Mouse (Mus musculus): ENCODE data around the gene Btbd10. TPM values are rescaled to one million over a fixed set of nuclear protein-coding genes. Genes with fewer than 3 reads are reported as not detected.
A peak's percentile ranks its signal among the peaks of the same experiment; 100 is the strongest.

Btbd10 gene
- polyA plus RNA-seq (2015; fragmentation: Nextera tagmentation; extraction: Ambion mirVana): 4.6 and 5.2 TPM in 2 replicates

- Histone ChIP-seq H3K36me3 (replicated peaks; ENCODE audit: insufficient read depth, low read length) (no peaks in the 10 kb centered on the region), H3K9me3 (ENCODE audit: low read length) (no peaks in the 10 kb centered on the region), H3K27ac (ENCODE audit: low read depth) (peak within 1 kb of the TSS; percentile 86), H3K4me2 (ENCODE audit: low read depth, low read length) (peak within 1 kb of the TSS; percentile 97), H3K4me3 (ENCODE audit: low read depth, low read length) (peak within 1 kb of the TSS; percentile 69), H3K4me1 (ENCODE audit: insufficient read depth) (peaks cover 3% of the 10 kb centered on the region; the same call in 1 of the 2 replicates), H3K27me3 (ENCODE audit: insufficient read depth, low read length) (no peaks in the 10 kb centered on the region), H3K9ac (replicated peaks) (peak within 1 kb of the TSS; percentile 85)
- TF ChIP-seq EP300 (IDR thresholded peaks at IDR 0.05; ENCODE audit: low read depth) (peak; percentile 86), CTCF (IDR thresholded peaks at IDR 0.05; ENCODE audit: low read depth) (peak; percentile 9; the same call in 1 of the 2 replicates)
- WGBS (ENCODE audit: insufficient replicate concordance): 0% methylated on average over 64 of the region's 64 CpGs
- DNase-seq (peak; percentile 99), ATAC-seq (peak; percentile 98)
These were observed at the start of gene Btbd10 for GRCm38 (mm10) chr7:113368746-113369619. Btbd10 (minus strand) TSS chr7:113369392.

GRCm38 (mm10) chr7:113416536-113416935 is 47.3 kb upstream of the Btbd10 start:
- H3K27me3 ChIP-seq (ENCODE audit: insufficient read depth, low read length): no peaks in the 10 kb centered on the region
- H3K4me1 ChIP-seq (ENCODE audit: insufficient read depth): no peaks in the 10 kb centered on the region
- H3K4me3 ChIP-seq (ENCODE audit: low read depth, low read length): no peak overlapping the region
- DNase-seq: no peak
- H3K9me3 ChIP-seq (ENCODE audit: low read length): no peaks in the 10 kb centered on the region
- no peak overlapping the region for H3K27ac ChIP-seq (ENCODE audit: low read depth)
- TF ChIP-seq CTCF (IDR thresholded peaks at IDR 0.05; ENCODE audit: low read depth) (no peak), EP300 (IDR thresholded peaks at IDR 0.05; ENCODE audit: low read depth) (no peak)
- no peak for ATAC-seq
- no peaks in the 10 kb centered on the region for H3K36me3 ChIP-seq (replicated peaks; ENCODE audit: insufficient read depth, low read length)
- no peak overlapping the region for H3K9ac ChIP-seq (replicated peaks)
- H3K4me2 ChIP-seq (ENCODE audit: low read depth, low read length): no peak overlapping the region
- WGBS (ENCODE audit: insufficient replicate concordance): 94% methylated on average over 1 of the region's 1 CpGs

GRCm38 (mm10) chr7:113415256-113415655 is 46.1 kb upstream of the Btbd10 start:
- Histone ChIP-seq H3K36me3 (replicated peaks; ENCODE audit: insufficient read depth, low read length) (no peaks in the 10 kb centered on the region), H3K9me3 (ENCODE audit: low read length) (no peaks in the 10 kb centered on the region), H3K4me3 (ENCODE audit: low read depth, low read length) (no peak overlapping the region), H3K27me3 (ENCODE audit: insufficient read depth, low read length) (no peaks in the 10 kb centered on the region), H3K9ac (replicated peaks) (no peak overlapping the region), H3K4me2 (ENCODE audit: low read depth, low read length) (no peak overlapping the region), H3K27ac (ENCODE audit: low read depth) (no peak overlapping the region), H3K4me1 (ENCODE audit: insufficient read depth) (no peaks in the 10 kb centered on the region)
- WGBS (ENCODE audit: insufficient replicate concordance): 85% methylated on average over 3 of the region's 3 CpGs
- ATAC-seq: no peak
- TF ChIP-seq EP300 (IDR thresholded peaks at IDR 0.05; ENCODE audit: low read depth) (no peak), CTCF (IDR thresholded peaks at IDR 0.05; ENCODE audit: low read depth) (no peak)
- no peak for DNase-seq

- DNase-seq: no peak
- ATAC-seq: no peak
- Histone ChIP-seq H3K9me3 (ENCODE audit: low read length) (no peaks in the 10 kb centered on the region), H3K36me3 (replicated peaks; ENCODE audit: insufficient read depth, low read length) (no peaks in the 10 kb centered on the region), H3K4me1 (ENCODE audit: insufficient read depth) (no peaks in the 10 kb centered on the region), H3K9ac (replicated peaks) (no peak overlapping the region), H3K4me2 (ENCODE audit: low read depth, low read length) (no peak overlapping the region), H3K27ac (ENCODE audit: low read depth) (no peak overlapping the region), H3K27me3 (ENCODE audit: insufficient read depth, low read length) (no peaks in the 10 kb centered on the region), H3K4me3 (ENCODE audit: low read depth, low read length) (no peak overlapping the region)
- WGBS (ENCODE audit: insufficient replicate concordance): 42% methylated on average over 5 of the region's 5 CpGs
- TF ChIP-seq EP300 (IDR thresholded peaks at IDR 0.05; ENCODE audit: low read depth) (no peak), CTCF (IDR thresholded peaks at IDR 0.05; ENCODE audit: low read depth) (peak; percentile 42)
These were observed 39.5 kb upstream of the Btbd10 start for GRCm38 (mm10) chr7:113408712-113409111.

GRCm38 (mm10) chr7:113398083-113398482 is 28.9 kb upstream of the Btbd10 start:
- H3K27ac ChIP-seq (ENCODE audit: low read depth): no peak overlapping the region
- H3K4me3 ChIP-seq (ENCODE audit: low read depth, low read length): no peak overlapping the region
- H3K9ac ChIP-seq (replicated peaks): no peak overlapping the region
- TF ChIP-seq EP300 (IDR thresholded peaks at IDR 0.05; ENCODE audit: low read depth) (no peak), CTCF (IDR thresholded peaks at IDR 0.05; ENCODE audit: low read depth) (no peak)
- no peak overlapping the region for H3K4me2 ChIP-seq (ENCODE audit: low read depth, low read length)
- no peaks in the 10 kb centered on the region for H3K27me3 ChIP-seq (ENCODE audit: insufficient read depth, low read length)
- no peak for DNase-seq
- H3K36me3 ChIP-seq (replicated peaks; ENCODE audit: insufficient read depth, low read length): no peaks in the 10 kb centered on the region
- no peak for ATAC-seq
- no peaks in the 10 kb centered on the region for H3K4me1 ChIP-seq (ENCODE audit: insufficient read depth)
- no peaks in the 10 kb centered on the region for H3K9me3 ChIP-seq (ENCODE audit: low read length)

GRCm38 (mm10) chr7:113396661-113397060 is 27.5 kb upstream of the Btbd10 start:
- no peak for ATAC-seq
- Histone ChIP-seq H3K4me3 (ENCODE audit: low read depth, low read length) (no peak overlapping the region), H3K27me3 (ENCODE audit: insufficient read depth, low read length) (no peaks in the 10 kb centered on the region), H3K9me3 (ENCODE audit: low read length) (no peaks in the 10 kb centered on the region), H3K4me1 (ENCODE audit: insufficient read depth) (no peaks in the 10 kb centered on the region), H3K27ac (ENCODE audit: low read depth) (no peak overlapping the region), H3K9ac (replicated peaks) (no peak overlapping the region), H3K36me3 (replicated peaks; ENCODE audit: insufficient read depth, low read length) (no peaks in the 10 kb centered on the region), H3K4me2 (ENCODE audit: low read depth, low read length) (no peak overlapping the region)
- WGBS (ENCODE audit: insufficient replicate concordance): 72% methylated on average over 4 of the region's 4 CpGs
- DNase-seq: no peak
- TF ChIP-seq EP300 (IDR thresholded peaks at IDR 0.05; ENCODE audit: low read depth) (no peak), CTCF (IDR thresholded peaks at IDR 0.05; ENCODE audit: low read depth) (no peak)

All from liver, postnatal 0 days (tissue).